Mouse (Mus musculus): ENCODE measurements around the gene Prpf40b.
A peak's percentile ranks its signal among the peaks of the same experiment; 100 is the strongest.

Prpf40b gene

DNA sequence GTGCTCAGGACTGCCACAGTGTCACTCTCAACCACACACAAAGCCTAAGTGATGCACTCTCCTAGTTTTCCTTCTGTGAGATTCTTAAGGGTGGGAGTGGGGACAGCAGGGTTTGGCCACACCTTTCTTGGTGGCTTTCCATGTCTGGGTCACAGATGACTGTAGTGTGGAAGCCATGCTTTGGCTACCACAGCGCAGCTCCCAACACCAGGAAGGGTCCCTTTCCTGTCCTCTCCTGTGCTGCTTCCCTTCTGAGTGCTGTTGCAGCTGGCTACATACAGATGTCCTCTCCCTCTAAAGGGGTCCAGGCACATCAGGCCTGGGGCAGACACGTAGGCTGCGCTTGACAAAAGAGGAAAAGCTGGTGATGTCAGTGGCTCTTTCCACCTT, 38.8 kb downstream of the Prpf40b start:
- DNase-seq = peak; percentile 69 to 76

DNA sequence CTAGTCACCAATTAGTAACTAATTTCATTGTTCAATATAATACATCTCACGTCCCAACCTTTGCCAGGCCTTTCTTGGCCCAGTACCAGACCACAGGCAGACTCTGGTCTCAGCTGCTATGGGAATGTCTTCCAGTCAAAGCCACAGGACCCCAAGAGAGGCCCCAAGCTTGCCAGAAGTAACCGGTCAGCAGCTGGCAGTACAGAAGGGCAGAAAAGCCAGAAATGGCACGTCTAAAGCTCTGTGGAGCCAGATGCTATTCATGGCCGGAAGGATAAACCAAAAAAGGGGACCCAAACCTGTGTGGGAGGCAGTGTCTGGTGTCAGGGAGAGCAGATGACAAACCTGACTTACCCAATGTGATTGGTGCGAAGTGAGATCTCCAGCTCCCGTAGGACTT, 39.6 kb downstream of the Prpf40b start:
- DNase-seq = no peak

DNA sequence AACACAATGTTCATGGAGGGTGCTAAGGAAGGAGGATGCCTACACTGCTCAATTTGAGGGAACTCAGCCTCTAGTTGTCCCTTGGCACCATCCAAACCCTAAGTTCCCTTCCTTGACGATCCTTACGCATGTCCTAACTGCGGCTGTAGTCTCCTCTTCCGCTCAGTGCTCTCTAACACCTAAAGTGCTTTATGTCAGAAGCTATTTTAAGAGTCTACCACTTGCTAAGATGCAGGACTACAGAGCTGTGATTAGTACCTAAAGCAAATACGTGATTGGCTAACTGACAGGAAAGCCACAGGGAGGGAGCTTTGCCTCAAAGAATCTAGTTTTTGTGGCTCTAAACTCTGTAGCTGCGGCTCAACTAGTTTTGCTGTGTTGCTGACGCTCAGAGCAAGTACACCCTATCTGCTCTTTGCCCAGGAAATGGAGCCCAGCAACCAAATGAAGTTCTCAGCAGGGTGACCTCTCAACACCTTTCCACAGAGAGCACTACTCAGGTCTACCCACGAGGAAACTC, 41.0 kb downstream of the Prpf40b start:
- no peak for DNase-seq

DNA sequence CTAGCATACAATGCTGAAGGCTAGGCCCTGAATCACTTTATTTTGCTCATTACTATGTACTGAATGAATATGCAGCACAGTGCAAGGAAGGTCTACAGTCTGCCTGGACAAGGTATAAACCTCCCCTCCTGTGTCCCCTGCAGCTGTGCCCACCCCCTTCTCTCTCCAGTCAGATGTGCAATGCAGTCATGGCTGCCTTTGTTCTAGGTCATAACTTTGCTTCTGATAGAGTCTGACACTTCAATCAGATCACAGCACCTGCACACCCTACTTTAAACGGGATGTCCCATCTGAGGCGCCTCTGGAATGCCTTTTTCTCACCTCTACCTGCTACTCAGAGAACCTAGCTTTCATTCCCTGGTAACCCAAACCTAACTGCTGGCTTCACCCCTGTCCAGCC, 44.0 kb downstream of the Prpf40b start:
- DNase-seq = no peak

DNA sequence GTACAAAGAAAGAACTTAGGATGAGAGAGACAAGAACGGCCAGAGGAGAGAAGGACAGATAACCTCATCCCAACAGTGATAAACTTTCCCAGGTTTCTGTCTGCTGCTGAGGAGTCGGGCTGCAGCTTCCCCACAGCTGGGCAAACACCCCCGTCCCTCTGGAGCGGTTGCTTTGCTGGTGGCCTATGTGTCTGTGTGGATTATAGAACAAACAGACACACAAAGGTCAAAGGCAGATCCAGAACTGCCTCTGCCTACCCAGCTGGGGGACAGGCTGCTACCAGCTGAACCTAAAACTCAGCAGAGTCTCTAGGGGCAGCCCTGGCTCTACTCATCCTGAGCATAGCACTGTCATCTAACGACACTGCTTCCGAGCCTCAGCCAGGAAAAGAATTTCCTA, 44.8 kb downstream of the Prpf40b start:
- DNase-seq = no peak

DNA sequence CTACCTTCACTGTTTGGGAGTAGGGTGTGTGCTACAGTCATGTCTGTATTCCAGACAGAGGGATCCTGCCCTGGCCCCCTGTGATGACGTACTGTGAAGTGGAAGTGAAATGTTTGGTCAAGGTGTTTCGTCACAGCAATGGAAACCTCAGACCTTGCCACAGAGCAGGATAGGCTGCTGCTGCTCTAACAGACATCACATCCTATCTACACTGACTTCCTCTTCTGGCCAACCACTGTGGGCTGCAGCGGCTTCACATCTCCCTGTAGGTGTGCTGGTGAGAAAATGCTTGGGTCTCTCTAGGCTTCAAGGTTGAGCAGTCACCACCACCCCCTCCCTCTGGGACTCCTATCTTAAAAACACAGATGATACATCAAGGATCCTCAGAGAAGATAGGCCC, 46.2 kb downstream of the Prpf40b start:
- no peak for DNase-seq

DNA sequence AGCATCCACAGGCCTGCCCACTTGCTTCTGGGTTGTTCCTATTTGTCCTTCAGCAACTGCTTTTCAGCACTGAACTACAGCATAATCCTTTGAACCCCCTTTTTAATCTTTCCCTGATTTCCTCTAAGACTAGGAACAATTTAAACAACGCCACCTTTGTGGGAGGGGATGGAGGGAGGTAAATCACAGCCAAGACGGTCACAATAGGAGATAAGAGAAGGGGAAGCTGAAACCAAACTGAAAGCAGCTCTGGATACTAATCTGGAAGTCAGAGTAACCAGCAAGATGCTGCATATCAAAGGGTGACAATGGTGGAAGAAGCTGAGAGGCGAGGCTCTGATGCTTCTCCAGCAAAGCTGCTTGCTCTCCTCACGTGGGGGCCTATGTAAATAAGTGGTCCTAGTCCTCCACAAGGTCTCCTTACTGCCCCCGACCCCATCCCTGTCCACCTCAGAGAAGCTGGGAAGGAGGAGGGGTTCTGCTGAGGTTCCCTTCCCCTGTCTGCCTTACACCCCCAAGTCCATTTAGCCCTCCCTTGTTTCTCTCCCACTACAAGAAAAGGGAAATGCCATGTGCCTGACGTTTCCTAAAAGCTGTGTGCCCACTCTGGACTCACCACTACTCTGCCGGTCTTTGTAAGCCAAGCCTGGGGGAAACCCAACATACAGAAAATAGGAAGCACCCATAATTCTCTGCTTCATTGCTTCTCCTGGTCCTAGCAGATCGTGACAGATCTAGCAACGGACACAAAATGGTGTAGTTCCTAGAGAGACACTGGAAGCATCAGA, 47.5 kb downstream of the Prpf40b start:
- no peak for DNase-seq

DNA sequence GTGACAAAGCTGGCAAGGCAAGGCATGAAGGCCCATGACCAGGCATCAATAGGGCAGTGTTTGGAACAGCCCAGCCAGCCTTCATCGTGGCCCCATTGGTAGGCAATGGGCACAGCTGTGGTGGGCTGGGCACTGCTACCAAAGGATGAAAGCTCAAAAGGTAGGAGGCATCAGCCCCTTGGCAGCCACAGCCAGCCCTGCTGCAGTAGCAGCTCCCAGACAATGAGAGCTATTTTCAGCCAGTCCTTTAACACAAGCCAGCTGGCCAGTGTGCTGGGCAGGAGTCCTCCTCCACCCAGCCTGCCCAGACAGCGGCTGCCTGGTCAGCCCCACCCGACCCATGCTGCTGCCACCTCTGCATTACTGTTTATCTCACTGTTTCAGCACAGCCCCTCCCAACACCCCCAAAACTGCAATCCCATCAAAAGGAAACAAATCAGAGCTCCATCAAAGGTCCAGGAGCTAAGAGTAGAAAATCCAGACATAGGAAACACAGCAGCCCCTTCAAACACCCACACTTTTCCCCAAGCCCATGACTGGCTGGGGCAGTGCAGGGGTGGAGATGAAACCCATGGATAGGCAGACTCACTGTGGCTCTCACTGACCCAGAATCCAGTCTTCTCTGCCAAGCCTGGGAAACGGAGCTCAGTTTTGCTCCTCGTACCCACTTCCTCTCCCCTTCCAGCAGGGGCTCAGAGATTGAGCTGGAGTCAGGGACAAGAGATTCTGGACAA, 48.7 kb downstream of the Prpf40b start:
- DNase-seq = peak in 1 of 2 experiments; percentile 63

DNA sequence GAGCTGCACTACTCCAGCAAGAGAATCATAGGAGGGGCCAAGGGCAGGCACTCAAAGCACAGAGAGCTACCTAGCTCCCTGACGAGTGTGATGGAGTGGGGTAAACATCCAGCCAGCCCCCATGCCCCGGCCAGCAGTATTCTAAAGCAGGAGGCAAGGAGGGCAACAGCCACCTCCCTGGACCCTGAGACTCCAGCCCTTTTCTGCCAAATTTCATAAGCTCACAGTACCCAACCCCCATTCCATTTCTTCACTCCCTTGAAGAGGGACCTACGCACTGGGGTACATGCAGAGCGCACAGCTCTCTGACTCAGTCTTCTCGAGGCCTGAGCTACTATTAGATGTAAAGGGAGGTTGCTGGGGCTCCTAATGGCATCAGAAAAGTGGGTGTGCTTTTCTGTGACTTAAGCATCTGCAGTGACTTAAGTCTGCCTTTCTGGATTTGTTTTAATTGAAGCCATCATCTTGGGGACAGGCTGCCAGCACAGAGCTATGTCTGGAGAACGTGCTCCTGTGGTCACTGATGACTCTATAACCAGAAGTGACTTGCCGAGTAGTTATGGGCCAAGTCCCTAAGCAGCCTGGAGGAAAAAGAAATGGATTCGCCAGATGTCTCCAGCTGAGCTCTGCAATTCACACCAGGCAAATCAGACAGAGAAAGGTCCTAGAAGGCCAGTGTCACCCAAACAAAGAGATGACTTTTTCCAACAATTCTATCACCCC, 49.4 kb downstream of the Prpf40b start:
- no peak for DNase-seq

DNA sequence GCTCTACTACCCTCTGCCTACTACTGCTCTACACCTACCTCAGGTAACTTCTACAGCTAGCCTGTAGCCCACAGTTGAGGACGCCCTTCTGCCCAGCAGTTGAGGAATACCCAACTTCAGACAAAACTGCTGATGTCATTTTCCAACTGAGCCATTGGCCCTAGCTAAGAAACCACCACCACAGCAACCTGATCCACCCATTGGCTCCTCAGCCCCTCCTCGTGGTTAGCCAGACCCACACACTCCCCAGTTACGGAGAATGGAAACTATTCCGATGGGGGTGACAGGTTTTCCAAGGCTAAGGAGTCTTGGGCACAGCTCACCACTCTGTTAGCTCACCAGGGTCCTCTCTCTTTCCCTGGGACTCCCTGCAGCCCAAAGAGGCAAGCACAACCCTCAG, 50.1 kb downstream of the Prpf40b start:
- DNase-seq = no peak

DNA sequence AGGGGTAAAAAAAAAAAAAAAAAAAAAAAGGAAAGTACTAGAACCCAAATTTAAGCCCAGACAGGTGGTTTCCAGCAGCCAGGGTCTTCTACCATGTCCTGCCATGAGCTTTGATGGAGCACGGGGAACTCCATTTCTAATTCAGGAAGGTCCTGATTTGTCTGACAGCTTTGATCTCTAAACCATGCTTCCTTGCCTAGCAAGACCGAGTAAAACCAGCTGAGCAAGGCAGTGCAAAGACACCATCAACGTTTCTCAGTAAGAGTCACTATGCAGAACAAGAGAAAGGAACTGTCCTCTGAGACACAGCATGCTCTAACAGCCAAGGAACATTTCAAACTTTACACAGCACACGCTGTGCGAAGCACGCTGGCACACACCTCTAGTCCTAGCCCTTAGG, 56.7 kb downstream of the Prpf40b start:
- DNase-seq = no peak

DNA sequence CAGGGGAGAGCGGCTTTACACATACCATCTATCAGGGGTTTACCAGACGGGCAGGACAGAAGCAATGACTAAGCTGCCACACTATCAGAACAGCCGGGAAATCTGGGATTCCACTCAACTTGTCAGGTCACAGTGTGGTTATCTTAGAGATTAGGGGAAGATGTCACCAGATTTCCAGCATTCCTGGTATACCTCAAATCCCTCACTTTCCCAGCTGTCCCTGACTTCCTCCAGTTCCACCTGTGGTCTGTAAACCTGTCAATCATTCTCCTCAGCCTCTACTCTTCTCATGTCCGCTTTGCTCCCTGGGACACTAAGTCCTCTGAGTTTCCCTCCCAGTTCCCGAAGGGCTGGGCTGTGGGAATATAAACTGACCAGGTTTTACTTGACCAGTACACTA, 57.4 kb downstream of the Prpf40b start:
- DNase-seq = no peak

DNA sequence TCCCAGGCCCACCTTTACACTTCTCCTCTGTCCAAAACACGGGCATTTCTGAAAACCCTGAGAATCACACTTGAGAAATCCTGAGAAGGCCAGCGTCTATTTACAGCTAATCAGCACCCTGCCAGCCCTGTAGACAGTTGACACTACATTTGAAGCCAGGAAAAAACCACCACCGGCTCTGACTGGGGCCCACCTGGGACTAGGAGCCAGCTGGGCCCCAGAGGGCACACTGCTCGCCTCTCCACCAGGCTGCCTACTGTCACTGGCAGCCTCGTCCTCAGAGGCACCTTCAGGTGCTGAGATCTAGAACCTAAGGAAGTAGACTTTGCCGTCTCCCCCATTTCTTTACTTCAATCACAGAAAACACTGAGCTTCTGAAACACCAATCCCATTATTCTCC, 60.8 kb downstream of the Prpf40b start:
- peak in 1 of 2 experiments; percentile 29 for DNase-seq

DNA sequence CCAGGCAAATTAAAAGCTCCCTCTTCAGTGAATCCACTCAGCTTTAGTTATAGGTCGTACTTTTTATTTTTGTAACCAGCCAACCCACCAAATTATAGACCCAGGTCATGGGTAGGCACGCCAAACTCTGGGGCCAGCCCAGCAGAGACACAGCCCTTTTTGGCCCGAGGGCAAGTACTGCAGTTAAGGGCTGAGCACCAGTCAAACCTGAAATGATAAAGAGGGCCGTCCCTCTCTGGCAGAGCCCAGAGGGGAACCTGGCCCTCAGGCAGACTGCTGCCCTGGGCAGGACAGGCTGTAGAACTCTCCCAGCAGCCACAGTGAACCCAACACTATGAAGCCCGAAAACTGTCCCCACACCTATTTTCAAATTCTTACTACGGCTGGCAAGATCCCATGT, 61.6 kb downstream of the Prpf40b start:
- DNase-seq = peak in 1 of 2 experiments; percentile 37

DNA sequence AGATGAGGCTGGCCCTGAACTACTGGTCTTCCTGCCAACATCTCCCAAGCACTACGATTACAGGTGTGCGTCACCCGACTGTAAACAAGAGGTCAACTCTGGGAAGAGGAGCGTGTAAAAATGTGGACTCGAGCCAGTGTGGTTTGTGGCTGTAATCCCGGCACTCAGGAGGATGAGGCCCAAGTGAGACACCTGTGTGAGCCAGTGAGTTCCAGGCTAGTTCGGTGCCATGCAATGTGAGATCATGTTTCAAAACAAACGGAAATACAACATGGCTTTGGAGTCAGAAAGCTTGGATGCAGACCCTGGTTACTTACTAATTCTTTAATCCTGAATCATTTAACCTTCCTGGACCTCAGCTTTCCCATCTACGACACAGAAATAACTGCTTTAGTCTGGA, 64.1 kb downstream of the Prpf40b start:
- DNase-seq = no peak

DNA sequence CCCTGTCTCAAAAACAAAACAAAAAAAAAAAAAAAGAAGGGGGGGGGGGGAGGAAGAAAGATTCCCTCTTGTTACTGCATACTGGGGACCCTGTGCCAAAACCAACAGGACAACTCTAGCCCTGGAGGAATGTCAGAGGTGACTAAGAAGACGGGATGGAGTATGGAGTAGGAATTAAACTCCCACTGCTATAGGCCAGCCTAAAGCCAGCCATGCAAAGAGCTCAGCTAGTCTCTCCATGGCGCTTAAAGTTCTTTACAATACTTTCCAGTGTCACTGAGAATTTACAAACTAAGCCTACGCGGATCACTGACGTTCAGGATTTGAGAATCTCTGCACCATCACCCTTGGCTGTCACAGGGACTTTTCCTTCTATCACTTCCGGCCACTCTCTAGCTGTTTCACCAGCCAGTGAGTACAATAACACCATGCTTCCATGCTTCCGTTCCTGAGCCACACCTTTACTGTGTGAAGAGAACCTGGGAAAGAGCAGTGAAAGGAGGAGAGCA, 69.2 kb downstream of the Prpf40b start:
- no peak for DNase-seq

DNA sequence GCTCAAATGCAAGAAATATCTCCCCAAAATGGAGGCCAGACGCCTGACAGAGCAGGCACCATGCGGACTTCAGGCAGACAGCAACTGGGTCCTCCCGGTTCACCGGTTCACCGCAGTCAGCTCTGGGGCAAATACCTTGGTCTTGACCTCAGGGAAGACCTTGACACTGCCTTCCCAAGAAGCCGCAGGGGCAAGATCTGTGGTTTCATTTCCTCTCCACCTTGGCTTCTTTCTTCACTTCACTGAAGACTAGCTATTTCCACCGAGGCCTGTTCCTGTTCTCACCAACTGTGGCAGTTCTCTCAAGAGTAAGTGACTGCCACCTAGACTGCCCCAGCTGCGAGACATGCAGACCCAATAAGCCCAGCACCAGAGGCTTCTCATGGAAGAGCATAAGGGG, 70.0 kb downstream of the Prpf40b start:
- no peak for DNase-seq
